Mouse (Mus musculus): ENCODE data around the gene Cyp11a1. TPM values are rescaled to one million over a fixed set of nuclear protein-coding genes. Genes with fewer than 3 reads are reported as not detected.

Cyp11a1 gene
- polyA plus RNA-seq, 1 experiment from 2014 or later, result 1.0 TPM

- TF ChIP-seq CTCF (IDR thresholded peaks at IDR 0.05; ENCODE audit: low read depth) (no peak), EP300 (optimal IDR thresholded peaks at IDR 0.05) (no peak)
- no peak for DNase-seq (ENCODE audit: low spot score)
- no peak overlapping the region for H3K4me2 ChIP-seq (replicated peaks; ENCODE audit: low read depth)
- H3K36me3 ChIP-seq (ENCODE audit: control insufficient read depth, insufficient read depth, low read length), result no peaks in the 10 kb centered on the region
- H3K4me3 ChIP-seq (ENCODE audit: low read depth, low read length), result no peak overlapping the region
- H3K9ac ChIP-seq (ENCODE audit: low read length), result no peak overlapping the region
- H3K27ac ChIP-seq (replicated peaks), result no peak overlapping the region
- H3K9me3 ChIP-seq (ENCODE audit: control insufficient read depth, low read length), result no peaks in the 10 kb centered on the region
- H3K27me3 ChIP-seq (ENCODE audit: control insufficient read depth, insufficient read depth, low read length), result no peaks in the 10 kb centered on the region
- no peak for ATAC-seq (ENCODE audit: low FRiP score, low TSS enrichment)
- 53% methylated on average over 3 of the region's 3 CpGs for WGBS
- H3K4me1 ChIP-seq (replicated peaks; ENCODE audit: control insufficient read depth, insufficient read depth), result no peaks in the 10 kb centered on the region
Observed at GRCm38 (mm10) chr9:58053544-58053943, 47.3 kb downstream of the Cyp11a1 start.

GRCm38 (mm10) chr9:58054032-58054431, 47.8 kb downstream of the Cyp11a1 start:
- H3K27ac ChIP-seq (replicated peaks), result no peak overlapping the region
- 91% methylated on average over 1 of the region's 1 CpGs for WGBS

DNA sequence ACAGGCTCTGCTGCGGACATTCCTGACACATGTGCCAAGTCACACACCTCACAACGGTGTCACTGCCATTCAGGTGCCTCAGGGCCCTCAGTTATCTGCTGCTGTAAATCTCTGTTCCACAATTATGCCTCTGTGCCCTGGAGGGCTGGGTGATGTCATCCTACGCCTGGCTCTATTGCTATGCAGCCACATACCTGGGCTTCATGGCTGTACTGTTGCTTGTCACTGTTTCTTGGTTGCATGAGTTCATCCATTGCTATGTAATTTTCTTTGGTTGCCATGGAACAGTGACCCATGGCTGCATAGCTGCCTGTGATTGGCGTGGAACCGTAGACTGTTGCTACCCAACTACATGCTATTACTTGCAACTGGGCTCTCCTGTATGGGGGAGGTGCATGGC, 49.5 kb downstream of the Cyp11a1 start:
- TF ChIP-seq CTCF (IDR thresholded peaks at IDR 0.05; ENCODE audit: low read depth), result no peak
- TF ChIP-seq EP300 (optimal IDR thresholded peaks at IDR 0.05), result no peak
- Histone ChIP-seq H3K36me3 (ENCODE audit: control insufficient read depth, insufficient read depth, low read length) (no peaks in the 10 kb centered on the region), H3K4me1 (replicated peaks; ENCODE audit: control insufficient read depth, insufficient read depth) (no peaks in the 10 kb centered on the region), H3K9me3 (ENCODE audit: control insufficient read depth, low read length) (no peaks in the 10 kb centered on the region), H3K4me2 (replicated peaks; ENCODE audit: low read depth) (no peak overlapping the region), H3K27me3 (ENCODE audit: control insufficient read depth, insufficient read depth, low read length) (no peaks in the 10 kb centered on the region), H3K4me3 (ENCODE audit: low read depth, low read length) (no peak overlapping the region), H3K27ac (replicated peaks) (no peak overlapping the region), H3K9ac (ENCODE audit: low read length) (no peak overlapping the region)
- DNase-seq (ENCODE audit: low spot score) (no peak), ATAC-seq (ENCODE audit: low FRiP score, low TSS enrichment) (no peak)
- WGBS, result 58% methylated on average over 5 of the region's 5 CpGs

More at GRCm38 (mm10) chr9:58054032-58054431, 47.8 kb downstream of the Cyp11a1 start:
- Histone ChIP-seq H3K4me3 (ENCODE audit: low read depth, low read length) (no peak overlapping the region), H3K36me3 (ENCODE audit: control insufficient read depth, insufficient read depth, low read length) (no peaks in the 10 kb centered on the region), H3K9me3 (ENCODE audit: control insufficient read depth, low read length) (no peaks in the 10 kb centered on the region), H3K27me3 (ENCODE audit: control insufficient read depth, insufficient read depth, low read length) (no peaks in the 10 kb centered on the region), H3K4me2 (replicated peaks; ENCODE audit: low read depth) (no peak overlapping the region), H3K4me1 (replicated peaks; ENCODE audit: control insufficient read depth, insufficient read depth) (no peaks in the 10 kb centered on the region), H3K9ac (ENCODE audit: low read length) (no peak overlapping the region)
- ATAC-seq (ENCODE audit: low FRiP score, low TSS enrichment), result no peak
- no peak for TF ChIP-seq EP300 (optimal IDR thresholded peaks at IDR 0.05)
- no peak for TF ChIP-seq CTCF (IDR thresholded peaks at IDR 0.05; ENCODE audit: low read depth)
- DNase-seq (ENCODE audit: low spot score), result no peak

DNA sequence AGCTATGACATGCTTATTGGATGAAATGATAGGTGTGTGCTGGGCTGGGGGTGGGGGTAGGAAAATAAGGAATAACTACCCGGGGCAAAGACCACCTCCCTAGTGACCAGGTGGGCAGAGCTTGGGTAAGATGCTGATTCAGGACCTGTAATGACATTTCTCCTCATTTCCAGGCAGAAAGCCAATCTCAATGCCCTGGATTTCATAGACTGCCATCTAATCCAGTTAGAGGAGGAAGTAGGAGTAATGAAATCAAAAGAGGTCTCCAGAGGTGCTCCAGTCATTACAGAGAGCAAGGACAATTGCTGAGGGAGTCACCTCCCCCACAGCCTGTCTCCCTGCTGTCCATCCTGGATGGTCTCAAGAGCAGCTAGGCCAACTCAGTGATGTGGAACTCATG, 53.7 kb downstream of the Cyp11a1 start:
- Histone ChIP-seq H3K36me3 (ENCODE audit: control insufficient read depth, insufficient read depth, low read length) (no peaks in the 10 kb centered on the region), H3K4me3 (ENCODE audit: low read depth, low read length) (no peak overlapping the region), H3K27ac (replicated peaks) (no peak overlapping the region), H3K9me3 (ENCODE audit: control insufficient read depth, low read length) (no peaks in the 10 kb centered on the region), H3K4me1 (replicated peaks; ENCODE audit: control insufficient read depth, insufficient read depth) (no peaks in the 10 kb centered on the region), H3K27me3 (ENCODE audit: control insufficient read depth, insufficient read depth, low read length) (no peaks in the 10 kb centered on the region), H3K4me2 (replicated peaks; ENCODE audit: low read depth) (no peak overlapping the region), H3K9ac (ENCODE audit: low read length) (no peak overlapping the region)
- WGBS, result 46% methylated on average over 1 of the region's 1 CpGs
- TF ChIP-seq EP300 (optimal IDR thresholded peaks at IDR 0.05) (no peak), CTCF (IDR thresholded peaks at IDR 0.05; ENCODE audit: low read depth) (no peak)
- ATAC-seq (ENCODE audit: low FRiP score, low TSS enrichment), result no peak
- DNase-seq (ENCODE audit: low spot score), result no peak

DNA sequence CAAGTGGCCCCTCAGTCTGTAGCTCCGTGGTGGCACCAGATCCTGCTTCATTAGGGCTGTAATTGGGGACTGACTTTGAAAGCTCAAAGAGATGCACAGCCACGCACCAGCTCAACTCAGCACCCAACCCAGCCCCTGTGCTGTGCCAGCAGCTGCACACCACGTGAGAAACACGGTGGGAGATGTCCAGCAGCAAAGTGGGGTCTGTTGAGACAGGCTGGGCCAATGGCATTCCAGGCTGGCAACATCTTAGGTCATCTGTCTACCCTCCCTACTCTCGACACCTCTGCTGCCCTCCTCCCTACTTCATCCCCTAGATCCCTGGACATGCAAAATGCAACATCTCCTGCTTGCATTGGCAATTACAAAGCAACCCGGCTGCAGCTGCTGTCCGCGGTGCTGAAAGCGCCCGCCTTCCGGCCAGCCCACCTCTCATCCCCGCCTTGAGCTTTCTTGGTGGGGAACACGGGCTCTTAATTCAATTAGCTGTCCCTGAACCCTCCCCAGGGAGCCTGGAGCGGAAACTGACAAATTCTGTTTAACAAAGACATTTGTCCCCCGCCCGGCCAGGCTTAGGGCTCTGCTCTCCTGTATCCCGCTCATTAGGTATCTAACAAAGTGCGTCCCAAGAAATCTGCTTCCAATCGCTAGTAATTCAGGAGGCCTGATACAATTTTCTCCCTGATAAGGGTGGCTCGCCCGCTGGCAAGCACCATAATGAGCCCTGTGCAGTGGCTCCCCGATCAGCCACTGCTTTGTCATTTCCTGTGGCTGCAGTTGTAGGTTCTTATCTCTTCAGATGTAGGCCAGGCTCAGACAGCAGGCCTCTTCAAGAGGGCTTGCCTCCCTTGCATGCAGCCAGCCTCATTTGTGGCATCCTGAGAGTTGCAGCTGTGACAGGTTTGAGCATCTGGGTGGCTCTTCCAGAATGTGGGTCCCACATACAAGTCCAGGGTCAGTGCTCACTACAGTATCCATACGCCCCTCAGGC, 54.8 kb downstream of the Cyp11a1 start:
- DNase-seq (ENCODE audit: low spot score) (peak; percentile 72), ATAC-seq (ENCODE audit: low FRiP score, low TSS enrichment) (no peak)
- Histone ChIP-seq H3K4me1 (replicated peaks; ENCODE audit: control insufficient read depth, insufficient read depth) (no peaks in the 10 kb centered on the region), H3K4me3 (ENCODE audit: low read depth, low read length) (no peak overlapping the region), H3K9ac (ENCODE audit: low read length) (no peak overlapping the region), H3K27me3 (ENCODE audit: control insufficient read depth, insufficient read depth, low read length) (no peaks in the 10 kb centered on the region), H3K36me3 (ENCODE audit: control insufficient read depth, insufficient read depth, low read length) (no peaks in the 10 kb centered on the region), H3K27ac (replicated peaks) (no peak overlapping the region), H3K9me3 (ENCODE audit: control insufficient read depth, low read length) (no peaks in the 10 kb centered on the region), H3K4me2 (replicated peaks; ENCODE audit: low read depth) (no peak overlapping the region)
- TF ChIP-seq EP300 (optimal IDR thresholded peaks at IDR 0.05) (no peak), CTCF (IDR thresholded peaks at IDR 0.05; ENCODE audit: low read depth) (no peak)
- WGBS, result 10% methylated on average over 23 of the region's 23 CpGs

GRCm38 (mm10) chr9:58063531-58063930, 57.3 kb downstream of the Cyp11a1 start, which contains the start of gene Stra6:
Stra6 (plus strand) TSS chr9:58063788.
- Histone ChIP-seq H3K36me3 (ENCODE audit: control insufficient read depth, insufficient read depth, low read length) (no peaks in the 10 kb centered on the region), H3K4me2 (replicated peaks; ENCODE audit: low read depth) (no peak within 1 kb of the TSS), H3K4me3 (ENCODE audit: low read depth, low read length) (no peak within 1 kb of the TSS), H3K4me1 (replicated peaks; ENCODE audit: control insufficient read depth, insufficient read depth) (no peaks in the 10 kb centered on the region), H3K27ac (replicated peaks) (no peak within 1 kb of the TSS), H3K27me3 (ENCODE audit: control insufficient read depth, insufficient read depth, low read length) (no peaks in the 10 kb centered on the region), H3K9ac (ENCODE audit: low read length) (no peak within 1 kb of the TSS), H3K9me3 (ENCODE audit: control insufficient read depth, low read length) (no peaks in the 10 kb centered on the region)
- no peak for DNase-seq (ENCODE audit: low spot score)
- no peak for ATAC-seq (ENCODE audit: low FRiP score, low TSS enrichment)
- WGBS, result 5% methylated on average over 3 of the region's 3 CpGs
- no peak for TF ChIP-seq CTCF (IDR thresholded peaks at IDR 0.05; ENCODE audit: low read depth)
- no peak for TF ChIP-seq EP300 (optimal IDR thresholded peaks at IDR 0.05)

All from stomach, postnatal 0 days (tissue).